Mouse (Mus musculus): ENCODE measurements around the gene Lmx1a. TPM values are rescaled to one million over a fixed set of nuclear protein-coding genes. Genes with fewer than 3 reads are reported as not detected.
A peak's percentile ranks its signal among the peaks of the same experiment; 100 is the strongest.

Lmx1a gene
- under 1 TPM in 1 of 2 experiments, not detected in 1; 0.13 TPM for total RNA-seq (2021)
- long read RNA-seq, experiment 1, result 0 reads
- long read RNA-seq, experiment 2, result 0 reads

DNA sequence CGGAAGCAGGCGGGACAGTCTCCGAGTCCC lies at the start of gene Lmx1a:
Gene Lmx1a (plus strand): TSS at position 6 of the 30 bp plus-strand sequence.
- no peak for DNase-seq

DNA sequence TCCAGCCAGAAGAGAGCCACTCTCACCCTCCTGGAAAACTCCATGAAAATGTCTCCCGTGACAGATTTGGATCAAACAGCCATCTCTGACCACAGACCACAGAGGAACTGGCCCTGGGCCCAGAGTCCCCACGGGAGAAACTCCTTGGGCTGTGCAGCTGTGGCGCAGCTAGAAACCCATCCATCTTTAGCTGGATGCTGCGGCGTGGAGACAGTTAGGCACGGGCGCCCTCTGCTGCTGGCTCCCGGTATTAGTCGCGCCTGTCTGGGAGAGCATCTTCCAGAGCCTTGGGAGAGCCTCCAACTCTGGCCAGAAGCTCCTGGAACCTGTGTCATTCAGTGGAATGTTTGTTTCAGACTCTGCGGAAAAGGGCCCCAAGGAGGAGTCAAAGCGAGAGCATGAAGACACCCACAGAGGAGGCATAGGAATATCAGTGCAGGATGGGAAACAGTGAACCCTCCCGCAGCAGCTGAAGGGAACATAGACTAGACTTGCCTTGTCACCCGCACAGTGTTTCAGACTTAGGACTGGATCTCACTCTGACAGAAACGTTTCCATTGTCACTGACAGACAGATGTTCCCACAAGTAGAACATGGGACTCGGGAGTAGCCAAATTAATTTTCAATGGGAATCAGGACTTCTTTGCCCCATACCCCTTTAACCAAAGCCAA lies 44.0 kb upstream of the Lmx1a start:
- peak; percentile 87 to 91 for DNase-seq

DNA sequence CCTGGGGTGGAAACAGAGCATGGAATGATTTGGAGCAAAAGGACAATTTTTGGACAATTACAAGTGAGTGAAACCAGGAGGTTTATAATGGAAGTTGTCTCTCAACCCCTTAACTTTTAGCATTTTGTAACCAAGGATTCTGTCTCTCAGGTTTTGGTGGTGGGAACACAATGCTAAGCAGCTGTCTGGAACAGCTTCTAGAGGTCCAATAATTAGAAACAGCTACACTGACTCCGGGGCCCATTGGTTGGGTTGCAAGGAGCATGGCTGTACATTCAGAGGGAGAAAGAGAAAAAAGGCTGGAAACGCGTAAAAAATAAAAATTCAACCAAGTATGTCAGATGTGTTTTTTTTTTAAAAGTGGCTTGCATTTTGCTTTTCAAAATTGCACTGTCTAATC lies 40.4 kb upstream of the Lmx1a start:
- no peak for DNase-seq

DNA sequence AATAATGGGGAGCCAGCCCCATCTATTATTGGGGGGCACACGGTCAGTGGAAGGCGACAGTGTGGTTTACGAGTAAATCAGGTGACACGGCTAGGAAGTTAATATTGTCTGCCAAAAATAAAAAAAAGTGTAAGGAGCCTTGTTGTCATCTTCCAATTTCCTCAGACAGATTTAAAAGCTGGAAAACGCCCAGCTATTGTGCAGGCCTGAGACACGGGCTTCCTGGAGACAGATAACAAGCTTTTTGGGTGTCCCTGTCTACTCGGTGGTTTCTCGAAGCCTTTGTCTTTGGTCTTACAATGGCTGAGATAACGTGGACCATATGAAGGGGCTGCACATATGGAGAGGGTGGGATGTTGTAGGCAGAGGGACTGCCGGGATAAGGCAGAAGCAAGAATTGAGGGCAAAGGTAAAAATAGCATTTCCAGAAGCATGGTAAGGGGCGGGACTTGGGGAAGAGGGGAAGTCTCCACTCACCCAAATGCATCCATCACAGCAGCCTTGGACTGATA lies 39.9 kb upstream of the Lmx1a start:
- DNase-seq, result peak in 1 of 2 experiments; percentile 5

DNA sequence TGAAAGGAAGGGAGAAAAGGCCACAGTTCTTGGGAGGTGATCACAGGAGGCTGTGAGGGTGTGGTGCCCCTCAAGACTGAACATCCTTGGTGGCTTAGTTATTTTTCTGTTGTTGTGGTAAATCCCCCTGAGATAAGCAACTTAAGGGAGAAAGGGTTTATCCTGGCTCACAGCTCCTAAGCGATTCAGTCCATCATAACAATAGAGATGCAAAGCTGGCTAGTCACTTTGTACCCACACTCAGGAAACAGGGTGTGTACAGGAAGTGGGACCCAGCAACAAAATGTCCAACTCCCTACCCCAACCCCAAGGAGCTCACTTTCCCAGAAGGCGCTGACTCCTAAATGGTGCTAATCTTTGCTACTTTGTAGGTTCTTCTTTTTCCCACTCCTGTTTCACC lies 36.7 kb upstream of the Lmx1a start:
- no peak for DNase-seq

DNA sequence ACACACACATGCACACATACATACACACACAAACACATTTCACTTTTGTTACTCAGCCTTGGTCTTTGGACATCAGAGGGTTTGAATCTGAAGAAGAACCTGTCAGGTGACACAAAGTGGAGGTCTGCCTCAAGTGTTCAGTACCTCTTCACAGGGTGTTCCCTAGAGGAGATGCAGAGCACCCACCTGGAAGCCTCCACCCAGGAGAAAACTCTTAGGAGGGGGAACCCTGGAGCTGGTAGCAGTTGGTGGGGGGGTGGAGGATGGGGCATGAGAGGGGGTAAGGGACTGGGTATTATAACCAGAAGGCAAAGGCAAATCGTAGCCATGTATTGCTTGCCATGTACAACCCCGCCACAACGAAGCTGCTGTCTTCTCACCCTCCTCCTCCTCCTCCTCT lies 30.0 kb upstream of the Lmx1a start:
- no peak for DNase-seq

DNA sequence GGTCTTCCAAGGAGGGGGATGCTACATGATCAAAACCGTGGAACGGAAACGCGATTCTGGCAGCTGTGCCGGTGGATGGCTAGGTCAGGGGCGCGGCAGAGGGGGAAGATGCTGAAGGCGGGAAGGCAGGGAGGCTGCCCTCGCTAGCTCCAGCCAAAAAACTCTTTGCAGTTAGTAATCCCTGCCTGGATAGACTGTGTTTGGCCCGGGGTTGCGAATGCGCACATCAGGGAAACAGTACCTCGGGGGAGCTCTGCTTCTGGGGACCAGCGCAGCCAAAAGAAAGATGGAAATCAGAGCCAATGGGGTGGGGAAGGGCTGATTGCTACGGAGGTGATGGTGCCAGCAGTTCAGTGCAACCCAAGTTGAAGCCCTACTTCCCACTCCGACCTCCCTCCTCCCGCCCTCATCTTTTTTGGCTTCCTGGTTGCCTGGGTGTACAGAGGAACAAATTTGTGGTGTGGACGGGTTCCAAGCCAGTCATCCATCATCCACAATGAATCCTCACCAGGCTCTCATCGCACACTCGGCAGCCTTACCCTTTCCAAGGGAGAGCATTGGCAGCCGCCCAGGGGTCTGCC lies 28.4 kb upstream of the Lmx1a start:
- peak; percentile 84 for DNase-seq

DNA sequence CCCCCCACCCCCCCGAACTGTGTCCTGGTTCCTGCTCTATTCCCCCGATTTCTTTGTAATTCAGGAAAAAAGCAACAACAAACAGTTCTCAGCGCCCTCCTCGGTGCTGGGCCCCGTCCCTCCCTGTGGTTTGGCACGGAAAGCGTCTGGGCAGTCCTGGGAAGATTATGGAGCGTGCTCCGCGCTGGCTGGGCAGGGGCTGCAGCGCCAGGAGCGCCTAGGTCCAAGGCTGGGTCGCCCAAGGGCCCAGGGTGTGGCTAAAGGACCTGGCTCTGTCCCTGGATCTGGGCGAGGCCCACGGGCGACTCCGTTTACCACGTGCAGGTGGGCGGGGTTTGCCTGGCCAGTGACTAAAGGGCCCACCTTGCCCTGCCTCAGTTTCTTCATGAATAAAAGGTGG lies 27.9 kb upstream of the Lmx1a start:
- DNase-seq, result no peak

DNA sequence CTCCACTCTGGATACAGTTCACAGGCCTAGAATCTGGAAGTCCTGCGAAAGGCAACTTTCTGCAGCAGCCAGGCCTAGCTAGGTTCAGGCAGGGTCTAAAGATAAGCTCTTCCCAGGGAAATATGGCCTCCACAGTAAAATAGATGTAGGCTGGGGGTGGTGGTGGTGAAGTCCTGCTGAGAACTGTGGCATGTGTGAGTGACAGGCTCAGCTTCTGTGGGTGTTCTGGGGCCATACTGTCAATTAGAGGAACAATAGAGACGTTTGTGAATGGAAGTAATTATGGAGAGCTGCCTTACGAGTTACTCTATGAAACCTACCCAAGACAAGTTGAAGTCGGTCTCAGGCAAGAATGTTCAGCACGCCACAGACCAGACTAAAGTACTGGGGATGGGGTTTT lies 25.9 kb upstream of the Lmx1a start:
- DNase-seq, result no peak

DNA sequence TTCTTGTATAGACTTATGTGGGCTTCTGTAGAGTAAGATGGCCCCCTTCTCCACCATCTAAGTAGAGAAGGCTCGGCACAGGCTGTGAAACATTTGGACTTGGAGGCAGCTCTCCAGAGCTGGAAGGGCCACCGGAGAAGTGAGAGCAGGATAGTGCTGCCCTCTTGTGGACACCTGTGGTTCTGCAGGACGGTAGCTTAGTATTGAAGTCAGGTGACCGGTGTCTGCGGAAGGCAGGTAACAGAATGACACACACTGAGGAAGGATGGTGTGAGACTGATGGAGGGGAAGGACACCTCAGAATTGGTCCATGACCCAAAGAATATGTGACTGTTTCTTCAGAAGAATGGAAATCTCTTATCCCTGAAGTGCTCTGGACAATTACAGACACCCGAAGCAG lies 19.2 kb upstream of the Lmx1a start:
- DNase-seq, result peak; percentile 57 to 60

DNA sequence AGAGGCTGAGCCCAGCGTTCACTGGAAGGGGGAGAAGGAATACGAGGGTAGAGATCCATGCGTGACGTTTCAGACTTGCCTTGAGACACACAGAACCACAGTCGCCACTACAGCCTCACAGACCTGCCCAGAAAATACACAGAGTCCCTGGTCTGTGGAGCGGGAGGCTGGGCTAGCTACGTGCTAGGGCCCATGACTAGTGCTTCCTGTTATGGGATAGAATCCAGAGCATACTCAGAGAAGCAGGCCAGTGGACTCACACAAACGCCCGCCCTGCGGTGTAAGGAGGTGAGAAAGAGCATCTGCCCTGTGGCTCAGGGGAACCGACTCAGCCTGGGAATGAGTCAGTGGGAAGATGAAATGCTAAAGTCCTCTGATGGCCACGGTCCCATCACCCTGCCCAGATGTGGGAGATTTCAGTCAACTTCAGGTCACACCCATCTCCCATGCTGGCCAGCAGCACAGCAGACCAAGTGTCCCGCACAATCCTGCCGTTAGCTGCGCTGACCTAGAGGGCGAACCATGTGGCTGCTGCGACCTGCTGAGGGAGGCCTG lies 16.5 kb upstream of the Lmx1a start:
- no peak for DNase-seq

DNA sequence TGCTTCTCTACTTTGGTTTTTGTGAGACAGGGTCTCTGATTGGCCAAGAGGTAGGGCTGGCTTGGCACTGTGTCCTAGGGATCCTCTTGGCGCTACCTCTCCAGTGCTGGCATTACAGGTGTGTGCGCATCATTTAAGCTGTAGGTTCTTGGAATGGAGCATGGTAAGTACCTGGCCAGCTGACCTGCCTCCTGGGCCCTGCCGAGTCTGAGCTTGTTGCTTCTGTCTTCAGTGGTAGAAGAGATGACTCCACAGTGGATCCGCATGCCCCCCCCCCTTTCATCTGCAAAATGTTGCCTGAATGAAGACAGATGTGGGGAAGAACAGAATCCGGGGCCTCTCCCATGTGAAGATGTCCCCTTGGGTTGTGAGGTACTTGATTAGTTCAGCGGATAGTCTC lies 10.0 kb upstream of the Lmx1a start:
- DNase-seq, result no peak

DNA sequence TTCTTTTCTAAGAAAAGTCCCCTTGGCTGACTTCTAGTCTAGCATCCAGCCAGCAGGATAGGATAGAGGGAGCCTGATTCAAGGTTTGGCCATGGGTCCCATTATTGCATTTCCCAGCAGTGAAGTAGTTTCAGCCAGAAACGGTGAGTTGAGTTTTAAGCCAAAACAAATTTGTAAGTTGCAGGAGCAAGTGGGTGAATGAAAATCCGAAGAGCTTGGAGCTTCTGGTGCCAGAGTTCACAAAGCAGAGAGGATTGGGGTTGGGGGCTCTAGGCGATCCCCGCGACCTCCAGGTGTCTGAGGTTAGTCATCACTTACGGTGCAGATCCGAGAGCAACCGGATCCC lies 1.1 kb upstream of the Lmx1a start:
- no peak for DNase-seq

DNA sequence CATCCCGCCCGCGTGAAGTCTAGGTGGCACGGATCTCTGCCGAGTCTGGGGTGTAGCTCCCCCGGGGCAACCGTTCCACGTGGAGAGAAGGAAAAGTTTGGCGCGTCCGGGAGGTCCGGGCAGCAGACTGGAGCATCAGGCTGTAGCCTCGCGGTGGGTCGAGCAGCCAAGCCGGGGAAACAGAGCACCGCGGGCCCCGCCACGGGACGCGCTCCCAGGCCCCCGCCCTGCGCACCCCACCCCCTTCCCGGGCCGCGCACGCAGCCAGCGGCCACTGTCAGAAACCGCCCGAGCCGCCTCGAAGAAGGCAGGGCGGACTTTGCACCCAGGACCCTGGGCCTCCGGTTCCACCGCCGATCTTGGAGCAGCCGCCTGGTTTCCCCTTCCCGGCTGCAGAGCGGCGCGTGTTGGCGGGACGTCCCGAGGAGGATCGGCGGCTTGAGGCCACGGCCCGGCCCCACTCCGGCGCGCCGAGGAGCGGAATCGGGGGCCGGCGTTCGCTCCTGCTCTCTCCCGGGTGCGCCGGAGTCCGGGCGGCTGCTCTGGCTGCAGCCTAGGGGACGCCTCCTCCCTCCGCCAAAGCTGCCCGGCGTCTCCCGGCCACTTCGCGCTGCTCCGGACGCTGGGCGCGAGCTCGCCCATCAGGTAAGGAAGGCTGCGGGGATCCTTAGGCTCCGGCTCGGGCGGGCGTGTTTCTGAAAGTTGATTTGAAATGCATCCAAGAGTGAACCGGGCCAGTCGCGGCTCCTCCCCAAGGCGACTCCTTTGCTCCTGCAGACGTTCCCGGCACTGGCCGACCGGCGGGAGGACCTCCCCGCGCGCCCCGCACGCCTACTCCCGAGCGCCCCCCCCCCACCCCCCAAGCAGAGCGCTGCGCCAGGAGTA lies 448 bp upstream of the Lmx1a start:
- DNase-seq, result peak; percentile 33 to 42

DNA sequence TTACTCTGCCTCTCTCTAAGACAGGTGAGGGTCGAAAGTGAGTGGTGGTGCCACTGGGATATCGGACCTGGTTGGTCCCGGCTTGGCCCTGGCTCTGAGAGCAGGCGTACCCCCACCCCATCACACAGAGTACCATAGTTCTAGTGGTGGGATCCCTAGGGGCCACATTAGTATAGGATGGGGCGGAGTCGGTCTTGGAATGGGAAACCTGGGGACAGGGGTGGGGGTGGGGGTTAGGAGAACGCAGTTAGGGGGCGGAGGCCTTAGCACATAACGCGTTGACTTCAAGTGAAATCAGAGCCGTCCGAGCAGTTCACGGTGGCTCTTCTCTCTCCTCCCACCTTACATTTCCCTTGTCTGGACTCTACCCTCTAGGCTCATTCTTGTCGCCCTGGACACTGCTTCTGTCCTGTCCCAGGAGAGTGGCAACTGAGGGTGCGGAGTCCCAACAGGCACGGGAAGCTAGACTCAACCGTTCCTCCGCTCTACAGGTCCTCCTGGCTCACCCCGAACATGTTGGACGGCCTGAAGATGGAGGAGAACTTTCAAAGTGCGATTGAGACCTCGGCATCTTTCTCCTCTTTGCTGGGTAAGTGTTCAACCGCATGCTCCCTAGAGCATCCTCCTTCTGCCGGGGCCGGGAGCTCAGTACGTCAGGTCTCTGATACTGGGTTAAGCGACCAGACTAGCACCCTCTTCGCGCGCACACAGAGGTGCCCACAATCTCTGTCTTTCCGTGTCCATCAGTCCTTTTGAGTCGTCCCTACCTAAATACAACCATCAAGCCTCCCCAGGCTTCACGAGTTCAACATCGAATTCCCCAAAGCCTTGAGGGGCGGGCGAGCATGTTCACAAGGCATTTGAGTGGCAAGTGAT lies 463 bp downstream of the Lmx1a start:
- DNase-seq, result no peak

DNA sequence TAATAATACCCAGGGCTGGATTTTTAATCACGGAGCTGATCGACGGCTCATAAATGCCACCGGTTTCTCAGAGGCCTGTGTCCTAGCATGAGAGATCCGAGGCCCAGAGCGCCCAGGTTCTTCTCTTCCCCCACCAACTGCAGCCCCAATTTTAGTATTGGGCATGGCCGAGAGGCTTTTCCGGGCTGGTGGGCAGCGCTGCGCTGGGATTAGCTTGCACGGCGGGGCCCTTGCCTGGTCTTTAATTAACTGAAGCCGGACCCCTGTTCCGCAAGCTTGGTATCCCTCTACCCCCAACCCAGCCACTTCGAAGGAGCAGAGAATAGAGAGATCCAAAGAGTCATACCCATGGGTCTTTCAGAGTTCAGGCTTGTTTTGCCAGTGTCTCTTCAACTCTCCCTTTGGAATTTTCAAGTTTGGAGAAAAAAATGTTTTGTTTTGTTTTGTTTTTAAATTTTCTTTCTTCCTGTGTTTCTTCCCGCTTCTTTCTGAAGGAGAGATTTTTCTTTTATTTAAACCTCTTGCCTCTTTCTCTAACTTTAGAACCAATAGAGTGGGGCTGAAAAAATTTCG lies 1.2 kb downstream of the Lmx1a start:
- no peak for DNase-seq

DNA sequence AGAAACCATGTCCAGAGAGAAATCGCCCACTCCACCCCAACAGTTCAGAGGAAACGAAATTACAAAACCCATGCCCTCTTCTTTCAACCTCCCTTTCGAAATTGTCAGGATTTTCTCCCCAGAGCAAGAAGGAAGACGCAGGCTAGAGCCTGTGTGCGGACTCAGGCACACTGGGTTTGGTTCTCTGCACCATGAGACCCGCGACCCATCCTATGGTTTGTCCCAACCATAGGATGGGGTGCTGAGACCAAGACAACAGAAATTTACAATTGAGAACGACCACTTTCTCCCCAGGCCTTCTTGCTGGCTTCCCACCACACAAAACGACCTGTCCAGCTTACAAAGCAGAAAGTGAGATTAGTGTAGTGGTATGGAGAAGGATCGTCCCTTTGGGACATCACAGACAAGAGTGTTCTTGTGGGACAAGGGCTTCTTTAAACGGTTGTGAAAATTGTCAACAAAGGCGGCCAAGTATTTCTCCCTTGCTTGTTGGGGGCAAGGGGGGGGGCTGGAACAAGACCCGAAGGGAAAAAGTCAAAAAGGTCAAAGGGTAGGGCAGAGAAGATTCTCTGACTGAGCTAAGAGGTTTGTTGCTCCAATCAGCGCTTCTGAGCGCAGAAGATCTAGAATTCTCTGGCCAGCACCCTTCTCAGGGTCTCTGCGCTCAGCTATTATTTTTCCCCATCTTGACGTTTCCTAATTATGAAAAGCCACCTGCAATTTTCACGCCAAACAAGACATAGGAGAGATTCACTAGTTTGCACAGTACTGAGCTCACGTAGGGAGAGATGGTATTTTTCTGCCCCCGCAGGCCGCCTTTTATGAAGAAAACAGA lies 1.9 kb downstream of the Lmx1a start:
- DNase-seq, result no peak

DNA sequence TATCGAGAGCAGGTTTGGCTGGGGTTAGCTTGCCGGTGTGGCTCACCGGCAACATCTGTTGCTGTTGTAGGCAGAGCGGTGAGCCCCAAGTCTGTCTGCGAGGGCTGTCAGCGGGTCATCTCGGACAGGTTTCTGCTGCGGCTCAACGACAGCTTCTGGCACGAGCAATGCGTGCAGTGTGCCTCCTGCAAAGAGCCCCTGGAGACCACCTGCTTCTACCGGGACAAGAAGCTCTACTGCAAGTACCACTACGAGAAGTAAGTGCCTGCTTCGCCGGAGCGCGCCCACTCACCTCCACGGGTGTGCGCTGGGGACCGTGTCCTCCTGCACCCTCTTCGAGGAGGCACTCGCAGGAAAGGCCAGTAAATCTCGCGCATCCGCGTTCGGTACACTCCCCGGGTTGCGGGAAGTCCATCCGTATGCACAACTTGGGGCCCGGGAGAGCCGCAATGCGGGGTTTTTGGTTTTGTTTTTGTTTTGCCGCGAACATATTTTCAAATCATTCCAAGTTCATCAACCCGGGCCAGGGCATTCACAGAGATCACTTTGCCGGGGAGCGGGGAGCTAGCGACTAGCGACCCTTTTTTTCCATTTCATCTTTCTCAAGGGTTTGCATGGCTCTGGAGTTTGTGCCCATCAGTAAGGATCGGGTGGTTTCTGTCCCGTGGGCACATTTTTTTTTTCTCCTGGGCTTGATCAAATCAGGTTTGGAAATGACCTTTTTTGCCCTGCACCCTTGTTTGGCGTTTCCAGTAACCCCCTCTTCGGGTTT lies 3.1 kb downstream of the Lmx1a start:
- no peak for DNase-seq

DNA sequence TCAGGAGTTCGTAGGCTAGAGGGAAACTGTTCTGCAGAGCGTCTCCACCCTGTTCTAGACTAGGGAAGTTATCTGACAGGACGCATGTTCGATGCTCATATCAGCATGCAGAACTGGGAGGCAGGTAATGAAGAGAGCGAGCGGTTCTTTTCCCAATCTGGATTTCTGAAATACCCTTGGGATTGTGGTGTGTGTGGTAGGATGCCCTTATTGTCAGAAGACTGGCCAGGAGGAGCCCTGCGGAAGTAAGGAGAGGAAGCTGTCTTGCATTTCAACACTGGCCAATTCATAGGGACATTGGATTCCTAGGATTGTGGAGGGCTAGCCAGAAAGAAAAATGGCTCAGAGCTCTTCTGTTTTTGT lies 3.6 kb downstream of the Lmx1a start:
- DNase-seq, result no peak

DNA sequence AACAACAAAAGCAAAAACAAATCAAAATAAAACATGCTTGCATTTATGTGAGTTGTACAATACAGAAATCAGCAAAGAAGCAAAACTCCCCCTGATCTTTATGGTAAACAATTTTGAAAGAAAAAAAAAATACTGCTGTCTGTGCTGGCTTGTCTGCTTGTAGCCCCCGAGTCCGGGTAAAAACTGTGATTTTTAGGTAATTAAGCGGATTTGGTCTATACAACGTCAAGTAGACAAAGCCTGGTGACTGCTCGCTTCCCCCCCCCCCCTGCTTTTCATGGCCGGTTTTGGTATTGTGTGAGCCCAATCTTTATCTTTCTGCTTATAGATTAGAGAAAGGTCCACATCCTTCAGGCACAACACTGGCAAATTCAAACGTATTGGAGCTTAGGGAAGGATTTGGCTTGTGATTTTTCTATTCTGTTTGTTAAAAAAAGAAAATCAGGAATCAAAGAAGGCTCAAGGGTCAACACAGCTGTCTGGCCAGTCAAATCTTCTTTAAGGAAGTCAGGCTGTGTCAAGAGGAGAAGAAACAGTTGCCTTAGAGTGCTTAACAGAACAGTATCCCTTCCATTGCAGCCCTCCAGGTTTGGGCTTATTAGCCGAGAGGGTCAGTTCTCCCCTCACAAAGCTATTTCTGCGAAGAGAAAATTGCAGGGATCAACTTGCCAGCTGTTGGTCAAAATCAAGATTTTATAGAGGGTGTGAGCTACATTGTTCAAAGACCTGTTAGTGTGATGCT lies 4.6 kb downstream of the Lmx1a start:
- DNase-seq, result no peak
